Mouse (Mus musculus) G1E-ER4 (cell line): ENCODE measurements around the gene Ssna1. TPM values are rescaled to one million over a fixed set of nuclear protein-coding genes. Genes with fewer than 3 reads are reported as not detected.

Experiments used
- GATA1 ChIP-seq: IDR thresholded peaks from one replicate; pipeline ENCODE4 v1.8.0; 2012; ENCODE audit warnings: low read length, inconsistent platforms
- polyA plus RNA-seq: library from polyadenylated mRNA; stranded (reverse); fragments of >175 nt; gene quantifications from 2 replicates; pipeline ENCODE4 v1.2.3, GENCODE M21; 2012

Gene Ssna1
- 196 and 198 TPM in 2 replicates for polyA plus RNA-seq

GRCm38 (mm10) chr2:25271827-25272511 is at the start of gene Ssna1, which contains the start of gene Anapc2:
TSS of gene Ssna1 (minus strand) at chr2:25272438.
TSS of gene Anapc2 (plus strand) at chr2:25272478.
- no peak for TF ChIP-seq GATA1

GRCm38 (mm10) chr2:25320084-25320483 is 47.8 kb upstream of the Ssna1 start:
- no peak for TF ChIP-seq GATA1

GRCm38 (mm10) chr2:25318971-25319773 is 46.9 kb upstream of the Ssna1 start, which contains the start of gene Grin1:
TSS of gene Grin1 (minus strand) at chr2:25319187.
- TF ChIP-seq GATA1 = no peak

GRCm38 (mm10) chr2:25318119-25318966 is 46.1 kb upstream of the Ssna1 start:
- TF ChIP-seq GATA1 = no peak

- no peak for TF ChIP-seq GATA1
Measured at GRCm38 (mm10) chr2:25311491-25311891, 39.3 kb upstream of the Ssna1 start.

- TF ChIP-seq GATA1 = no peak
Measured at GRCm38 (mm10) chr2:25310969-25311368, 38.7 kb upstream of the Ssna1 start.

- no peak for TF ChIP-seq GATA1
Measured at GRCm38 (mm10) chr2:25310180-25310579, 37.9 kb upstream of the Ssna1 start.

GRCm38 (mm10) chr2:25305587-25306359 is 33.5 kb upstream of the Ssna1 start:
- TF ChIP-seq GATA1 = no peak

- TF ChIP-seq GATA1 = no peak
Measured at GRCm38 (mm10) chr2:25304657-25305541, 32.7 kb upstream of the Ssna1 start.

GRCm38 (mm10) chr2:25303931-25304656 is 31.9 kb upstream of the Ssna1 start:
- no peak for TF ChIP-seq GATA1

GRCm38 (mm10) chr2:25303452-25303851 is 31.2 kb upstream of the Ssna1 start:
- TF ChIP-seq GATA1 = no peak

GRCm38 (mm10) chr2:25298046-25298445 is 25.8 kb upstream of the Ssna1 start:
- TF ChIP-seq GATA1 = no peak

- TF ChIP-seq GATA1 = no peak
Measured at GRCm38 (mm10) chr2:25297093-25297492, 24.9 kb upstream of the Ssna1 start.

GRCm38 (mm10) chr2:25293706-25294105 is 21.5 kb upstream of the Ssna1 start:
- TF ChIP-seq GATA1 = no peak
